Mouse (Mus musculus): ENCODE results near the gene Dyrk1a. TPM values are rescaled to one million over a fixed set of nuclear protein-coding genes. Genes with fewer than 3 reads are reported as not detected.

The Dyrk1a gene
- polyA plus RNA-seq, 1 experiment from 2014 or later: 8.3 TPM

GRCm38 (mm10) chr16:94724061-94724596 is 154.3 kb downstream of the Dyrk1a start:
- Histone ChIP-seq H3K9me3 (no peaks in the 10 kb centered on the region), H3K4me2 (peak overlapping the region; percentile 88), H3K27ac (no peak overlapping the region), H3K27me3 (no peaks in the 10 kb centered on the region), H3K9ac (0 out of 2 replicates have a peak overlapping the region, but pooled peaks have one; percentile 37), H3K4me1 (peaks cover 11% of the 10 kb centered on the region), H3K36me3 (no peaks in the 10 kb centered on the region), H3K4me3 (peak overlapping the region; percentile 48)
- WGBS: under 1% methylated on average over 23 of the region's 23 CpGs
- ATAC-seq (ENCODE audit: insufficient number of reproducible peaks, low FRiP score, low TSS enrichment, low read depth): peak; percentile 64; the same call in 1 of the 2 replicates

DNA sequence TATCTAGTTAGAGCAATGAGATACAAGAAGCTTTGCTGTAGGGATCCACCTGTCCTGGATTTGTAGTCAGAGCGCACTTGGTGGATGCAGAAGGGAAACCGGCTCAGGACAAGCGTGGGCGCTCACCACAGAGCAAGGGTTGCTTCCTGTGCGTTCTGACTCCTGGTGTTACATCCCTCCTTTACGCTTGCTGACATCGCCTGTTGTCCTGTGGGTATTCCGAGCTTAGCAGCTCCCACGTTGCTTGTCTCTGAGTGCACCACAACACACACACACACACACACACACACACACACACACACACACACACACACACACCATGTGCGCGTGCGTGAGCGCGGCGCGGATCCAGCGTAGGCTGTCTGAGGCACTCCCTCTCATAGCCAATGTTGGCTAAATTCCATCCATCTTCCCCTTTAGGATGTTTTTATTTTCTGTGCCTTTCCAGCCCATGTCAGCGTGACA is 155.0 kb downstream of the Dyrk1a start:
- Histone ChIP-seq H3K27me3 (no peaks in the 10 kb centered on the region), H3K36me3 (no peaks in the 10 kb centered on the region), H3K4me1 (peaks cover 11% of the 10 kb centered on the region), H3K4me2 (peak overlapping the region; percentile 88), H3K4me3 (peak overlapping the region; percentile 48), H3K9ac (0 out of 2 replicates have a peak overlapping the region, but pooled peaks have one; percentile 37), H3K9me3 (no peaks in the 10 kb centered on the region), H3K27ac (no peak overlapping the region)
- 2% methylated on average over 18 of the region's 18 CpGs for WGBS
- ATAC-seq (ENCODE audit: insufficient number of reproducible peaks, low FRiP score, low TSS enrichment, low read depth): no peak

GRCm38 (mm10) chr16:94729236-94729635 is 159.4 kb downstream of the Dyrk1a start:
- Histone ChIP-seq H3K36me3 (no peaks in the 10 kb centered on the region), H3K9me3 (no peaks in the 10 kb centered on the region), H3K27me3 (no peaks in the 10 kb centered on the region), H3K9ac (no peak overlapping the region), H3K4me1 (peaks cover 6% of the 10 kb centered on the region), H3K4me2 (no peak overlapping the region), H3K4me3 (no peak overlapping the region), H3K27ac (no peak overlapping the region)
- ATAC-seq (ENCODE audit: insufficient number of reproducible peaks, low FRiP score, low TSS enrichment, low read depth): no peak
- 91% methylated on average over 6 of the region's 6 CpGs for WGBS

GRCm38 (mm10) chr16:94731027-94731426 is 161.2 kb downstream of the Dyrk1a start:
- 53% methylated on average over 12 of the region's 12 CpGs for WGBS
- ATAC-seq (ENCODE audit: insufficient number of reproducible peaks, low FRiP score, low TSS enrichment, low read depth): no peak
- Histone ChIP-seq H3K9ac (no peak overlapping the region), H3K4me2 (no peak overlapping the region), H3K36me3 (no peaks in the 10 kb centered on the region), H3K4me3 (no peak overlapping the region), H3K9me3 (no peaks in the 10 kb centered on the region), H3K27me3 (no peaks in the 10 kb centered on the region), H3K27ac (no peak overlapping the region), H3K4me1 (no peaks in the 10 kb centered on the region; the same call in 1 of the 2 replicates)

- H3K36me3 ChIP-seq: no peaks in the 10 kb centered on the region
- no peak overlapping the region for H3K9ac ChIP-seq
- no peaks in the 10 kb centered on the region; the same call in 1 of the 2 replicates for H3K4me1 ChIP-seq
- no peaks in the 10 kb centered on the region for H3K9me3 ChIP-seq
- H3K27ac ChIP-seq: no peak overlapping the region
- no peaks in the 10 kb centered on the region for H3K27me3 ChIP-seq
- no peak overlapping the region for H3K4me2 ChIP-seq
- no peak for ATAC-seq (ENCODE audit: insufficient number of reproducible peaks, low FRiP score, low TSS enrichment, low read depth)
- WGBS: 69% methylated on average over 3 of the region's 3 CpGs
- no peak overlapping the region for H3K4me3 ChIP-seq
Observed at GRCm38 (mm10) chr16:94735472-94735871, 165.7 kb downstream of the Dyrk1a start.

- Histone ChIP-seq H3K9ac (no peak overlapping the region), H3K4me3 (no peak overlapping the region), H3K4me1 (no peaks in the 10 kb centered on the region; the same call in 1 of the 2 replicates), H3K9me3 (no peaks in the 10 kb centered on the region), H3K27ac (no peak overlapping the region), H3K27me3 (no peaks in the 10 kb centered on the region), H3K36me3 (no peaks in the 10 kb centered on the region), H3K4me2 (no peak overlapping the region)
- ATAC-seq (ENCODE audit: insufficient number of reproducible peaks, low FRiP score, low TSS enrichment, low read depth): 0 out of 2 replicates have a peak, but pooled peaks have one; percentile 44
- 59% methylated on average over 8 of the region's 8 CpGs for WGBS
Observed at GRCm38 (mm10) chr16:94736462-94737358, 166.9 kb downstream of the Dyrk1a start.

- no peaks in the 10 kb centered on the region for H3K27me3 ChIP-seq
- no peak for ATAC-seq (ENCODE audit: insufficient number of reproducible peaks, low FRiP score, low TSS enrichment, low read depth)
Observed at GRCm38 (mm10) chr16:94737359-94737687, 167.5 kb downstream of the Dyrk1a start.

GRCm38 (mm10) chr16:94743853-94744501 is 174.2 kb downstream of the Dyrk1a start:
- Histone ChIP-seq H3K4me3 (peak overlapping the region; percentile 16; the same call in 1 of the 2 replicates), H3K9ac (no peak overlapping the region), H3K27ac (peak overlapping the region; percentile 17; the same call in 1 of the 2 replicates), H3K9me3 (no peaks in the 10 kb centered on the region), H3K36me3 (no peaks in the 10 kb centered on the region), H3K4me2 (peak overlapping the region; percentile 31), H3K27me3 (no peaks in the 10 kb centered on the region), H3K4me1 (peaks cover 18% of the 10 kb centered on the region)
- whole genome bisulfite sequencing: 3% methylated on average over 11 of the region's 11 CpGs
- no peak for ATAC-seq (ENCODE audit: insufficient number of reproducible peaks, low FRiP score, low TSS enrichment, low read depth)

More at GRCm38 (mm10) chr16:94737359-94737687, 167.5 kb downstream of the Dyrk1a start:
- Histone ChIP-seq H3K4me1 (no peaks in the 10 kb centered on the region; the same call in 1 of the 2 replicates), H3K9me3 (no peaks in the 10 kb centered on the region), H3K4me3 (no peak overlapping the region), H3K36me3 (no peaks in the 10 kb centered on the region), H3K27ac (no peak overlapping the region), H3K9ac (no peak overlapping the region), H3K4me2 (no peak overlapping the region)
- WGBS: 68% methylated on average over 1 of the region's 1 CpGs

DNA sequence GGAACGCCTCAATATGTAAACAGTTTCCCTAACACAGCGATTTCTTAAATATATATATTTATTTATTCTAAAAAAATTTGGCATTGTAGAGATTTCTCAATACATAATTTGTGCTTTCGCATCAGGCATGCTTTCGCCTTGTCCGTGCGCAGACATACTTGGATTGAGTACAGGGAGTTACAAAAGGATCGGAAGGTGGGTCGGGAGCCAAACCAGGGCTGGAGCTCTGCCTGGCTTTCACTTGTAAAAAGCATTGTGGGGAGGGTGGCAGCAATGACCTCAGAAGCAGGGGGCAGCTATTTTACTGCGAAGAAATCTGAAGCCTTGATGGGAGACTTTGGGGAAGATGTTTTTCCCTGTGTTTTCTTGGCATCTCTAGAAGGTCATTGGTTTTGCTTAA is 175.2 kb downstream of the Dyrk1a start:
- H3K27me3 ChIP-seq: no peaks in the 10 kb centered on the region
- no peak overlapping the region for H3K9ac ChIP-seq
- 56% methylated on average over 9 of the region's 9 CpGs for WGBS
- no peaks in the 10 kb centered on the region for H3K36me3 ChIP-seq
- ATAC-seq (ENCODE audit: insufficient number of reproducible peaks, low FRiP score, low TSS enrichment, low read depth): no peak
- H3K27ac ChIP-seq: no peak overlapping the region
- H3K9me3 ChIP-seq: no peaks in the 10 kb centered on the region
- H3K4me1 ChIP-seq: peaks cover 18% of the 10 kb centered on the region
- no peak overlapping the region for H3K4me3 ChIP-seq
- no peak overlapping the region for H3K4me2 ChIP-seq

Data from limb, embryonic 15.5 days (tissue).